Mouse (Mus musculus) forebrain, postnatal 0 days (tissue): ENCODE results near the gene Inhbe. TPM values are rescaled to one million over a fixed set of nuclear protein-coding genes. Genes with fewer than 3 reads are reported as not detected.
"Not testable (repeated sequence)": the region's sequence is repeated elsewhere in the genome, so short reads cannot be mapped to it uniquely, and the experiment has no call there.

Experiments
- ATAC-seq: fragments of 200-750 bp; cut with Nextera tagmentation; 2 replicates; pipeline ENCODE4 v1.8.0; 2017; ENCODE audit warnings: mild to moderate bottlenecking, moderate library complexity
- DNase-seq: peaks from one replicate; pipeline ENCODE4 v3.0.0-alpha.2; 2015
- H3K27ac ChIP-seq: fragments of 300-500 bp; sonication (generic); 2 replicates; pipeline ENCODE4 v1.5.1; 2014; ENCODE audit warnings: low read depth, mild to moderate bottlenecking, antibody characterized with exemption, low read length, moderate library complexity, mixed read lengths
- H3K27me3 ChIP-seq: fragments of 300-500 bp; sonication (generic); 2 replicates; pipeline ENCODE4 v1.6.1; 2014; ENCODE audit warnings: mild to moderate bottlenecking, low read length, mixed read lengths; ENCODE audit not compliant: insufficient read depth
- H3K36me3 ChIP-seq: fragments of 300-500 bp; sonication (generic); 2 replicates; pipeline ENCODE4 v1.6.1; 2014; ENCODE audit warnings: mild to moderate bottlenecking, moderate library complexity; ENCODE audit not compliant: insufficient read depth
- H3K4me1 ChIP-seq: fragments of 300-500 bp; sonication (generic); 2 replicates; pipeline ENCODE4 v1.6.1; 2014; ENCODE audit warnings: antibody characterized with exemption; ENCODE audit not compliant: insufficient read depth
- H3K4me2 ChIP-seq: fragments of 300-500 bp; sonication (generic); 2 replicates; pipeline ENCODE4 v1.6.1; 2014; ENCODE audit warnings: low read depth, mild to moderate bottlenecking, moderate library complexity
- H3K4me3 ChIP-seq: fragments of 300-500 bp; sonication (generic); 2 replicates; pipeline ENCODE4 v1.5.1; 2014; ENCODE audit warnings: low read depth, low read length, mixed read lengths
- H3K9ac ChIP-seq: fragments of 300-500 bp; sonication (generic); 2 replicates; pipeline ENCODE4 v1.6.1; 2014; ENCODE audit warnings: mild to moderate bottlenecking
- H3K9me3 ChIP-seq: fragments of 300-500 bp; sonication (generic); 2 replicates; pipeline ENCODE4 v1.6.1; 2016; ENCODE audit warnings: low read length
- CTCF ChIP-seq: sonication (generic); IDR thresholded peaks from 2 replicates; pipeline ENCODE4 v1.5.1; 2016; ENCODE audit warnings: antibody characterized with exemption, control low read depth, low read depth
- WGBS: fragments of 180-500 bp; shearing (Covaris S2); extraction: QIAGEN DNeasy Blood & Tissue Kit; methylation state at CpG from one replicate; pipeline ENCODE4 v1.1.7; 2014; 5-methylcytosine and 5-hydroxymethylcytosine counted together
- polyA plus RNA-seq: library from polyadenylated mRNA; unstranded; fragments of >200 nt; fragmentation: Nextera tagmentation; extraction: Ambion mirVana; gene quantifications from 2 replicates; pipeline ENCODE4 v1.2.1, GENCODE M21; 2015
- total RNA-seq: library from RNA; depleted of rRNA; stranded (reverse); fragments of >200 nt; gene quantifications from 2 replicates; pipeline ENCODE4 v1.2.3, GENCODE M21; 2014

Inhbe gene
- total and polyA plus RNA-seq, 2 experiments from 2014 or later, result not detected

- TF ChIP-seq CTCF, result no peak
- Histone ChIP-seq H3K9ac (no peak overlapping the region), H3K4me1 (peaks cover 6% of the 10 kb centered on the region; the same call in 1 of the 2 replicates), H3K27me3 (no peaks in the 10 kb centered on the region), H3K36me3 (peaks cover 12% of the 10 kb centered on the region), H3K27ac (no peak overlapping the region), H3K9me3 (no peaks in the 10 kb centered on the region), H3K4me2 (no peak overlapping the region), H3K4me3 (no peak overlapping the region)
- DNase-seq (no peak), ATAC-seq (no peak)
- WGBS, result 80% methylated on average over 4 of the region's 4 CpGs
These were observed 41.4 kb downstream of the Inhbe start for GRCm38 (mm10) chr10:127312858-127313257.

- peak; percentile 86 for TF ChIP-seq CTCF
- Histone ChIP-seq H3K4me2 (peak overlapping the region; percentile 72), H3K4me1 (peaks cover 6% of the 10 kb centered on the region; the same call in 1 of the 2 replicates), H3K4me3 (peak overlapping the region; percentile 84), H3K36me3 (peaks cover 17% of the 10 kb centered on the region), H3K27me3 (no peaks in the 10 kb centered on the region), H3K9me3 (no peaks in the 10 kb centered on the region), H3K27ac (peak overlapping the region; percentile 64), H3K9ac (peak overlapping the region; percentile 68)
- DNase-seq, result peak; percentile 88
- 0% methylated on average over 4 of the region's 4 CpGs for WGBS
- ATAC-seq, result peak; percentile 49; the same call in 1 of the 2 replicates
These were observed 41.9 kb downstream of the Inhbe start for GRCm38 (mm10) chr10:127312356-127312676.

GRCm38 (mm10) chr10:127311476-127312355 is 42.5 kb downstream of the Inhbe start, which contains the start of gene Mars:
Mars (minus strand) TSS chr10:127311786.
- H3K4me1 ChIP-seq, result peaks cover 6% of the 10 kb centered on the region; the same call in 1 of the 2 replicates
- peak within 1 kb of the TSS; percentile 72 for H3K4me2 ChIP-seq
- DNase-seq (peak; percentile 95), ATAC-seq (peak; percentile 99)
- peak within 1 kb of the TSS; percentile 64 for H3K27ac ChIP-seq
- H3K36me3 ChIP-seq, result peaks cover 22% of the 10 kb centered on the region
- TF ChIP-seq CTCF, result no peak
- WGBS, result 2% methylated on average over 65 of the region's 65 CpGs
- no peaks in the 10 kb centered on the region for H3K27me3 ChIP-seq
- peak within 1 kb of the TSS; percentile 68 for H3K9ac ChIP-seq
- H3K4me3 ChIP-seq, result peak within 1 kb of the TSS; percentile 84
- no peaks in the 10 kb centered on the region for H3K9me3 ChIP-seq

GRCm38 (mm10) chr10:127310523-127311475 is 43.4 kb downstream of the Inhbe start:
- H3K27me3 ChIP-seq, result no peaks in the 10 kb centered on the region
- 38% methylated on average over 23 of the region's 23 CpGs for WGBS
- H3K9ac ChIP-seq, result peak overlapping the region; percentile 68
- peaks cover 31% of the 10 kb centered on the region for H3K36me3 ChIP-seq
- H3K9me3 ChIP-seq, result no peaks in the 10 kb centered on the region
- H3K4me2 ChIP-seq, result peak overlapping the region; percentile 72
- ATAC-seq (peak; percentile 54), DNase-seq (no peak)
- H3K27ac ChIP-seq, result peak overlapping the region; percentile 64
- no peak for TF ChIP-seq CTCF
- H3K4me1 ChIP-seq, result peaks cover 6% of the 10 kb centered on the region; the same call in 1 of the 2 replicates
- peak overlapping the region; percentile 84 for H3K4me3 ChIP-seq

GRCm38 (mm10) chr10:127309167-127309566 is 45.0 kb downstream of the Inhbe start:
- H3K36me3 ChIP-seq, result peaks cover 47% of the 10 kb centered on the region
- not testable (repeated sequence) for DNase-seq, H3K27me3 ChIP-seq, H3K4me3 ChIP-seq, H3K9me3 ChIP-seq, H3K27ac ChIP-seq, H3K4me1 ChIP-seq, H3K9ac ChIP-seq, H3K4me2 ChIP-seq, ATAC-seq
- WGBS, result 87% methylated on average over 3 of the region's 3 CpGs

GRCm38 (mm10) chr10:127303136-127303535 is 51.1 kb downstream of the Inhbe start:
- H3K36me3 ChIP-seq, result peaks cover 85% of the 10 kb centered on the region
- no peak overlapping the region for H3K4me2 ChIP-seq
- WGBS, result 94% methylated on average over 11 of the region's 11 CpGs
- ATAC-seq (no peak), DNase-seq (no peak)
- H3K9ac ChIP-seq, result no peak overlapping the region
- no peak overlapping the region for H3K4me3 ChIP-seq
- H3K9me3 ChIP-seq, result no peaks in the 10 kb centered on the region
- H3K4me1 ChIP-seq, result no peaks in the 10 kb centered on the region
- no peak overlapping the region for H3K27ac ChIP-seq
- no peaks in the 10 kb centered on the region for H3K27me3 ChIP-seq
- no peak for TF ChIP-seq CTCF
